Mouse (Mus musculus) megakaryocyte, embryonic 14.5 days (primary cell): ENCODE measurements around the gene Aunip.

Experiments
- FLI1 ChIP-seq: IDR thresholded peaks from 2 replicates; pipeline ENCODE4 v1.6.1; 2012; ENCODE audit warnings: low read length, inconsistent platforms, mixed read lengths
- GATA1 ChIP-seq: IDR thresholded peaks from 3 replicates; pipeline ENCODE4 v1.6.1; 2012; ENCODE audit warnings: mixed read lengths, low read length, inconsistent platforms, borderline replicate concordance

DNA sequence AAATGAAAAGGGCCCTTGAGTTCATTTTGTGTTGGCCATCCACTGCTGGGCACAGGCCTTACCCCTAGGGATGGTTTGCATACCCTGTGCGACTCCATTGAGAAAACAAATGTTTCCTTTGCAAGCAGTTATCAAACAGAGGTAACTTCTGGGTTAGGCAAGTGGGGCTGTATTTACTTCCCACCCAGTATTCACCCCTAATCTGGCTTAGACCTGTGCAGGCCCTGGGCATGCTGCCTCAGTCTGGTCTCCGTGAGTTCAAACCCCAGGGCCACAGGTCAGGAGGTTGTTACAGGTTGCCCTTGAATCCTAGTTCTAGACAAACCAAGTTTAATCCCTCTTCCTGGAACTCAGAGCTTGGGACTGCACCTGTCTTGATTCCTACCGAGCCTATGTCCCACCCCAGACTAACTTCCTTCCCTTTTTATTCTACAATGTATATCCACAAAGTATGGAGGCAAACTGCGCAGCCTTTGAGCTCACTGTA is 5.5 kb upstream of the Aunip start:
- TF ChIP-seq GATA1 (no peak), FLI1 (no peak)
